Mouse (Mus musculus): ENCODE results near the gene Nuak2.

The Nuak2 gene

DNA sequence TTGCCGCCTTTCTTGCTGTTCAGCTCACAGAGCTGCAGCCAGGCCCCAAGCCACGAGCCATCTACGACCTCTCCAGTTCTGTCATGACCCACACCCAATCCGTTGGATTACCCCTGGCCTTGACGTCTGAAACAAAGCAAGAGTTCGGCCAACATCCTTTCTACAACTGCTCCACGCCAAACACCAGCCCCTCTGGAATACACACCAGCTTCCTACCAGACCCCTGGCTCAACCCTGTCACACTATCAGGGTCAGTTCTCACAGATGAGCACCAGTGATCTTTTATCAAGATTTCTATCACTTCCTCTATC is 61.1 kb downstream of the Nuak2 start:
- DNase-seq (ENCODE audit: low spot score in 2 of 2): no peak

DNA sequence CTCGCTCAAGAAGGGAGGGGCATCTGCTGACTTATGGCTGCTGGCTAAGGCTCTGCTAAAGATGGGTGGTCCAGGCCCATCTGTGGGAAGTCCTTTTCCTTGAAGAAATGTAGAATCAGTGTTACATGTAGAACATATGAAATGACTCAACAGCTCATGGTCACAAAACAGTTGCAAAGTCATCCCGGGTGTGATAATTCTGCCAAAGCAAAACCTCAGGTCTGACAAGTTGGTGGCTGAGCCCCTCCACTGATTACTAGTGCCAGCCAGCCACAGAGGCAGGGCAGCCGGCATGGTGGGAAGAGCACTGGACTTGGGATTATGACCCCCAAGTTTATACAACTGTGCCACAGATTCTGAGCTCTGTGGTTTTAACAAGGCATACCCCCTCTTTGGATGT is 61.9 kb downstream of the Nuak2 start:
- no peak for DNase-seq (ENCODE audit: low spot score in 2 of 2)

DNA sequence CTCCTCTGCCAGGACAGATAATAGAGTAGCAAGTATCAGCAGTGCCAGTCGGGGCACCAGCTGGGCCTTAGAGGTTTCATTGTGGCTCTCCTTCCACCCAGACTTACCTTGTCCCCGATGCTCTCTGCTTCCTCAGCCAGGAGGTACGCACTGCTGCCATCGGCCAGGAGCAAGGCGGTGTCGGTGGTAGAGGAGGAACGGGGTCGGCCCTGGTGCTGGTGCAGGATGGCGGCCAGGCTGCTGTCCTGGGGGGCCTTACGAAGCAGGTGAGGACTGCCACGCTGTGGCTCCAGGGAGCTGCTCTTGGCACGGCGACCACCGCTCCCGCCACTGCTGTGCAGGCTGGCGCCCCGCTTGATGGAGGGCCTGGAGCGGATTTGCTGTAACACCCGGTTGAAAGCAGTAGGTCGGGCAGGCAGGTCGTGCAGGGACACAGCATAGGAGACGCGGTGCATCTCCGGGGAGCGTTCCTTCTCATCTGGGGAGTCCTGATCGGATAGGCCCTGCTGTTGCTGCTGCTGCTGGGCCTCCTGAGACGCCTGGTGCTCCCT is 64.7 kb downstream of the Nuak2 start:
- DNase-seq (ENCODE audit: low spot score in 2 of 2): no peak

DNA sequence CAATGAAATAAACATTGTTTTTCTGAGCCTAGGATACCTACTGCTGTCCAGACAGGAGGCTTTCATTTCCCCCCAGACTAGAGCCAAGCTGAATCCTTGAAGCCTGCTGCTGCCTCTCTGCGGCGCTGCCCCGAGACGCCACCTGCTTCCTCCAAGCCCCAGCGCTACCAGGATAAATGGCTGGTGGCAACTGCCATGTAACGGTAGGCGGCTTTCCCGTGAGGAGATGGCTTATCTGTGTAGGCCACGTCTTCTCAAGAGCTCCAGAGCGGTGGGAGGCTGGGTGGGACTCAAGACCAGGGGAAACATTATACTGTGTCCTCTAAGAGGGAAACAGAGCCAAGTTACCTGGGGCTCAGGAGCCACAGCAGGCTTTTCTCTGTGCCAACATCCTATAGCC is 66.0 kb downstream of the Nuak2 start:
- DNase-seq (ENCODE audit: low spot score in 2 of 2): no peak

Data from cerebellum, postnatal 4 days (tissue).